Mouse (Mus musculus) spleen, postnatal 10 days (tissue): ENCODE results near the gene Lama5.

Experiments used
- DNase-seq, 2 experiments: peaks; one replicate each; pipeline ENCODE4 v3.0.0; 2021 to 2022; ENCODE audit warnings: low spot score in 2 of 2

The Lama5 gene

DNA sequence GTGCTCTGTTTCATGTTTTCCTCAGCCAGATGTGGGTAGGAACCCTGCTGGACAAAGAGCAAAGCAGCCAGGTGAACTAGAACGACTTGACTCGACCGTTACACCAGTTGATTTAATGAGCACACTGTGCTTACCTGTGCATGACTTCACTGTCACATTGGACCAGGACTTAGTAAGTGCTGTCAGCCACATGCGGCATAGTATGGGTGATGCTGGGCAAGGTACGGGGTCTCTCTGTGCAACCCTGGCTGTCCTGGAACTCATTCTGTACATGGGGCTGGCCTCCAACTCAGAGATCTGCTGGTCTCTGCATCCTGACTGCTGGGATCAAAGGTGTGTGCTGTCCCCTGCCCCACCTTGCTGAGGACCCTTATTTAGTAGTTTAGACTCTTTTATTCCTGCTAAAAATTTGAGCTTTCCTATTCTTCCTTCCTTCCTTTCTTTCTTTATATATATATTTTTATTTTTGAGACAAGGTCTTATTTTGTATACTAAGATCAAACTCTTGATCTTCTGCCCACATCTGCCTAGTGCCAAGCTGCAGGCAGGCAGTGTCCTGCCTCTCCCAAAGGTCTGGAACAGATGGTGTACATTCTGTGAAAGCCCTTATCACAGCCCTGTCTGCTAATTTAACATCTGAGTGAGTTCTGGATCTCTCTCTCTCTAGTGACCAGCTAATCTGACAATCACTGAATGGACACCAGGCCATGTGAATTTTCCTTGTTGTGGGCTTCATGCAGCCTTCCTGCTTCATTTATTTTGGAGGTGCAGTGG, 29.0 kb upstream of the Lama5 start:
- DNase-seq = no peak

- no peak for DNase-seq
Observed at GRCm38 (mm10) chr2:180251838-180252237, 26.2 kb upstream of the Lama5 start.

GRCm38 (mm10) chr2:180250930-180251611, 25.4 kb upstream of the Lama5 start:
- DNase-seq = peak; percentile 78 to 88

GRCm38 (mm10) chr2:180248947-180249660, 23.4 kb upstream of the Lama5 start:
- DNase-seq = no peak

DNA sequence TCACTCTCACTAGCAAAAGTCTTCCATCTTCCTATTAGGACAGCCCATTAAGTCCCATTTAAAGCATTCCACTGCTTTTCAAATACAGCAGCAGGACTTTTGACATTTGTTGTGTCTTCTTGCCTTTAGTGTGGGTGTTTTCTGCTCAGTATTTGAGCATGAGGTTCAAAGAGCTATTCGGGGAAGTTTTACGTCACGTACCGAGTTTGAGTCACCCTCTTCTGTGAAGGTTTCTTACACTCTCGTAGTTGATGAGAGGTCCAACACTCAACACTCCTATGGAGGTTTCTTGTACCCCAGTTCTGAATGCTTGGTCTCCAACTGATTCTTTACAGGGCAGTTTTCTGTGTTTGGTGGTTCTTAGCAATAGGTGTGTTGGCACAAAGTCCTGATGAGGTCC, 22.3 kb upstream of the Lama5 start:
- DNase-seq = no peak

DNA sequence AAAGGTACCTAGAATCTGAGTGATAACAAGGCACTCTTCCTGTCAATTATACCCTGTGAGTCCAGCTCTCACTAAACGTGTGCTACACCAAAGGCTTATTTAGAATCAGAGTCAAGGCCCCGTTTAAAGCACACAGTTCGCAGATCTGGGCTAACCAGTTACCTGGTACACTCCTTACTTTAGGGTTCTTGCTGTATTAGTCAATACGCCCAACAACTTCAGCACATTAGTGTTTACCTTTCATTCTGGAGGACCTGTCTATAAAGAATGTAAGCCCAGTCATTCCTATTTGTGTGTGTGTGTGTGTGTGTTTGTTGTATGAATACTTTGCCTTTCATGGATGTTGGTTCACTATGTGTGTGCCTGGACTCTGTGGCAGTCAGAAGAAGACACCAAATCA, 17.4 kb upstream of the Lama5 start:
- DNase-seq = no peak

GRCm38 (mm10) chr2:180238591-180238990, 12.9 kb upstream of the Lama5 start:
- DNase-seq = no peak

DNA sequence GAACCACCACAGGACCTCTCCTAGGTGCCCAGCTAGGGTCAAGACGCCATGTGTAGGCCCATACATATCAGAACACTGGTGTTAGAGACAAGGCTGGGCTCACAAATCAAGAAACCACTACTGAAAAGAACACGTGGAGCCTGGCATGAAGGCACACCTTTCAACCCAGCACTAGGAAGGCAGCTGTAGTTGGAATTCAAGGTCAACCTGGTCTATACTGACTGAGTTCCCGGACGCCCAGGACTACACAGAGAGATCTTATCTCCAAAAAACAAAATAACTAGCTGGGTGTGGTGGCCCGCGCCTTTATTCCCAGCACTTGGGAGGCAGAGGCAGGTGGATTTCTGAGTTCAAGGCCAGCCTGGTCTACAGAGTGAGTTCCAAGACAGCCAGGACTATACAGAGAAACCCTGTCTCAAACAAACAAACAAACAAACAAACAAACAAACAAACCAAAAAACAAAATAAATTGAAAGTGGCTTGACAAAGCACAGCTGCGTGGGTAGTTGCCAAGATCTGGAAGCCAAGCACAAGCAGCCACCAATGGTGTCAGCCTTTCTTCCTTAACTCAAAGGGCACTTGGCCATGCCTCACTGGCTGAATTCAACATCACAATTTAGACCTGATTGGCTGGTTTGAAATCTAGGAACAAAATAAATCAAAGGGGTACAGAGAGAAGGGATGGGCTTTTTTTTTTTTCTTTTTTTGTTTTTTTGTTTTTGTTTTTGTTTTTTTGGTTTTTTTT, 12.1 kb upstream of the Lama5 start:
- DNase-seq = peak; percentile 7 to 23

DNA sequence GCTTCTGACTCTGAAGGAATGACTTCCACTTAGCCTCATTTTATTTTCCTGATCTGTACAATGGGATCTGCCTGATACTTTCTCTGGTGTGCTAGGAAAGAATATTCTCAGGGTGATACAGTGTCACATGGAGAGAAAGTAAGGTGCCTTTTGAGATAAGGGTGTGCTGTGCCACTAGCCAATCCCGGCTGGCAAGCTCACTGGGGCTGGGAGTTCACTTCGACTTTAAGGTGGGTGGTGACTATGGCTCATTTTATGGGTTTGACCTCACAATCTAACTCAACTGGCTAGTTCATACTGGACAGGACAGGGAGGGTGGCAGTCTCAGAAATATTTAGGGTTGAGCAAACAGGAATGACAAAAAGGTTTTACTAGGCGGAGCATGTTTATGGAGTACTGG, 11.3 kb upstream of the Lama5 start:
- peak in 1 of 2 experiments; percentile 67 for DNase-seq

DNA sequence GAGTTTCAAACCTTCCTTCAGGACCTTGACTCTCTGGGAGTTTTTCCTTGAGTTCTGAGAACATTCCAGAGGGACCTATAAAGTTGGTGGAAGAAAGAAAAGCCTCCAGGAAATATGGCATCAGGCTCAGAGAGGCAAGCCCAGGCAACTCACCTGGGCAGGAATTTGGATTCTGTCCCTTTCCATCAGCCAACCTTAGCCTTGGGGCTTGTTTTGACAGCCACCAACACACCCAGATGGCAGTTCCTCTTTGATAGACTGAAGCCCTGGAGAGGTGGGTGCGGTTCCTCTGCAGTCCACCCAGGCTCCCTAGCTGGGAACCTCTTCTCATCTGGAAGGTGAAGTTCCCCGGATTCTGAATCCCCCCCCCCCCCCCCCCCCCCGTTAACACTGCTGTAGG, 10.8 kb upstream of the Lama5 start:
- DNase-seq = peak in 1 of 2 experiments; percentile 57

GRCm38 (mm10) chr2:180235788-180236187, 10.1 kb upstream of the Lama5 start:
- no peak for DNase-seq

DNA sequence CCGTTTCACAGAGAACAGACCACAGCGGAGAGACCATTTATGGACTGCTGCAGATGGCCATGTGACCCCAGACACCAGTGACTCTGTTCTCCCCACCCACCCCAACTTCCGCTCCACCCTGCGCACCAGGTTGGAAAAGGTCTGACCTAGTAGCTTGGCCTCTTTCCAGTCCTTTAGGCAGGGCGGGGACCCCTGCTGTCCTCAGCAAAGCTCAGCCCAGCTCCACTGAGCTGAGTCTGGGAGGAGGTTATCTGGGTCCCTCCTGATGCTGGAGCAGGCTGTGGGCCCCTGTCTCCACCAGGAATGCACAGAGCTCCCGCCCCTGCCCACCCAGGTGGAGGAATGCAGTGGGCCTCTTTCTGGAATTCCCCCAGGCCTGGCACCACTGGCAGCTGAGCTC, 9.3 kb upstream of the Lama5 start:
- DNase-seq = peak in 1 of 2 experiments; percentile 26

GRCm38 (mm10) chr2:180234353-180234752, 8.7 kb upstream of the Lama5 start:
- no peak for DNase-seq

DNA sequence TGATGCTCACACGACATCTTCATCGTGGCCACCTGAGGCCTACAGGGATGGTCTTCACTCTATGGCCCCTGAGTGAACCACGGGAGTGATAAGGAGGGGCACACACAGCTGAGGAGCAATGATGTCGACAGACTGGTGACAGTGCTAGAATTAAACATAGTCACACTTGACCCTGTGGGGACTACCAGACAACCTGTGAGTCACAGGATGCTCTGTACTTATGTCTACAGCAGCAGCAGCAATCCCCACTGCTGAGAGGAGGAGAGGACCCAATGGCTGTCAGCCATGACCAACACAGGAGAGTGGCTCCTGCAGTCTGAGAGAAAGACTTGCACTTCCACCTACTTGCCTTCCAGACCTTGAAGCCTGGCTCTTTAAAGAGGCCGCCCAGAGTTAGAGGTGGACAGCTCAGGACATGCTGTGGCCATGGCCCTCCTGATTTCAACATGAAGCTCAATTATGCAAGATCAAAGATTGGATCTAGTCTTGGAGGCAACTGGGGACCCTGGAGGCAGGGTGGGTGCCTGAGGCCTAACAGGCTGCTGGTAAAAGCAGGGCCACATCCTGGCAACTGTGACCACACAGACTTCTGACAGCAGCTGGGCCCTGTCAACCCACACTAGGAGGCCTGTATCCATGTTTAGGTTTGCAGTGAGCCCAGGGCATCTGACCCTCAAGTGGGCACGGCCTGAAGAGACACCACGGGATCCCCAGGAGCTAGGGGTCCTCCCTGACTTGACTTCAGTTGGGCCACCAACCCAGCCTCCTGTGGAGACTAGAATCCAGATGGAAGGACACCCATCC, 7.6 kb upstream of the Lama5 start:
- DNase-seq = no peak

- DNase-seq = no peak
Observed at GRCm38 (mm10) chr2:180230482-180230881, 4.8 kb upstream of the Lama5 start.

- no peak for DNase-seq
Observed at GRCm38 (mm10) chr2:180229129-180229528, 3.5 kb upstream of the Lama5 start.

- DNase-seq = peak in 1 of 2 experiments; percentile 29
Observed at GRCm38 (mm10) chr2:180228592-180228991, 2.9 kb upstream of the Lama5 start.

GRCm38 (mm10) chr2:180228060-180228458, 2.4 kb upstream of the Lama5 start:
- no peak for DNase-seq

DNA sequence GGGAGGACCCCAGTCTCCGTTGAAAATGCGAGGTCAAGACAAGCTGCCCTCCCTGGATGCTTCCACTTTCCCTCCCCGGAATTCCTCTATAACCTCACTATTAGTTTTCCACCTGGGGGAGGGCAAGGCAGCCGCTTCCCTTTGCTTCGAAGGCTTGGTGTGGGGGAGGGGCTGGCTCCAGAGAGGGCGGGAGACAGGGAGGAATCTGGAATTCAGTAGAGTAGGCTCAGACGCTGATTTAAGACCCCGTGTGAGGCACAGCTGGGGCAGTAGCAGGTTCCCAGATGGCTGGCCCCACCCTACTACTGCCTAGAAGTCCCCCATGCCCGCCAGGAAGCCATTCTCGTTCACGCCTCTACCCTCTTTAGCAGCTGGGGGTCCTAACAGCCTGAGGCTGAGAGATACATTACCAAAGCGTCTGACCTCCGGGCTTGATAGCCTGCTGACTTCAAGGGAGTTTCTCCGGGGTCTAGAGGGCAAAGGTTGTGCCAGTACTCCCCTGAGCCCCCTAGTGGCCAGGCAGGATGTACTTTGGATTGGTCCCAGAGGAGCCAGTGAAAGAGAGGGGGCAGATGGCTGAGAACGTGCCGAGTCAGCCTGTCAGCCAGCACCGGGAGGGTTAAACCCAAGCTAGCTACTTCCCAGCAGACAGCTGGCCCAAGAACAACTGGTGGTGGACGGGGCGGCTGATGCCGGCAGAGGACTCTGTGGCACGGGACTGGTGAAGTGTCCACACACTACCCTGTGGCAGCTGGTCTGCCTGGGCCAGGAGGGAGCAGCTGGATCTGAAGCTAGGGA, 1.8 kb upstream of the Lama5 start:
- peak; percentile 50 to 77 for DNase-seq

DNA sequence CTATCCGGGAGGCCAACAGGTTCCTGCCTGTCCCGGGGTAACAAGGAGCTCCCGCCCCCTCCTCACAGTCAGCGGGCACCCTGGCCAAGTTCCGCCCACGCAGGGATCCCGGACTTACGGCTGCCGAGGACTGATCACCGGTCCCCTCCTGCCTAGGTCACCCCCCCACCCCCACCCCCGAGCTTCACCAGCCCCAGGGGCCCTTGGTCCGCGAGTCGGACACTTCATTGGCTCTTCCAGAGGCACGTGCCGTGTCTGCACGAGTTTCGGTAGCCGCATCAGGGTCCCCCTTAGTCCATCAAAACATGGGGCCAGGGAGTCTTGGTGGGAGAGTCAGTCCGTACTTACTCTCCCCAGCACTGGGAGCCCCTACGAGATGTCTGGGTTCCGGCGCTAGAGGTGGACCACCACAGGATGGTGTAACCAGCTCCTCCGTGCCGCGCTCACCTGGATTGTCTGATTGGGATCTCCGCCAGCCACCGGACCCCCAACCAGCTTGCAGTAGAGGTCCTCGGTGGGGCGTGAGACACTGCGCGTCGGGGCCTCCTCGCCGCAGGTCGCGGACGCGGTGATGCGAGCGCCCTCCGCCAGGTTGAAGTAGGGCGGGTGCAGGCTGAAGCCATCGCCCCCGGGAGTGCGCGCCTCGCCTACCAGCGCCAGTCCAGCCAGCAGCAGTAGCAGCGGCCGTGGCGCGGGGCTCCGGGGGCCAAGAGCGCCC, 456 bp downstream of the Lama5 start:
- no peak for DNase-seq
